Mouse (Mus musculus) hindbrain, embryonic 11.5 days (tissue): ENCODE measurements around the gene Itgb7. TPM values are rescaled to one million over a fixed set of nuclear protein-coding genes. Genes with fewer than 3 reads are reported as not detected.
A peak's percentile ranks its signal among the peaks of the same experiment; 100 is the strongest.

Experiments
- ATAC-seq: fragments of 200-750 bp; cut with Nextera tagmentation; 2 replicates; pipeline ENCODE4 v1.8.0; 2017; ENCODE audit warnings: mild to moderate bottlenecking, moderate TSS enrichment, moderate library complexity; ENCODE audit not compliant: low FRiP score
- DNase-seq: peaks from one replicate; pipeline ENCODE4 v3.0.0-alpha.2; 2015; ENCODE audit warnings: low spot score
- H3K27ac ChIP-seq: fragments of 300-500 bp; sonication (generic); 2 replicates; pipeline ENCODE4 v1.5.1; 2014; ENCODE audit warnings: mild to moderate bottlenecking, low read depth, low read length
- H3K27me3 ChIP-seq: fragments of 300-500 bp; sonication (generic); 2 replicates; pipeline ENCODE4 v1.6.1; 2014; ENCODE audit warnings: mild to moderate bottlenecking, low read length, moderate library complexity, mixed read lengths; ENCODE audit not compliant: control insufficient read depth, insufficient read depth
- H3K36me3 ChIP-seq: fragments of 300-500 bp; sonication (generic); 2 replicates; pipeline ENCODE4 v1.6.1; 2014; ENCODE audit warnings: mild to moderate bottlenecking, low read length, moderate library complexity, mixed read lengths; ENCODE audit not compliant: control insufficient read depth, insufficient read depth
- H3K4me1 ChIP-seq: fragments of 300-500 bp; sonication (generic); replicated peaks from 2 replicates; pipeline ENCODE4 v1.6.1; 2014; ENCODE audit warnings: low read length, mixed read lengths; ENCODE audit not compliant: control insufficient read depth, insufficient read depth
- H3K4me2 ChIP-seq: fragments of 300-500 bp; sonication (generic); replicated peaks from 2 replicates; pipeline ENCODE4 v1.6.1; 2014; ENCODE audit warnings: mild to moderate bottlenecking, low read depth, low read length
- H3K4me3 ChIP-seq: fragments of 300-500 bp; sonication (generic); 2 replicates; pipeline ENCODE4 v1.5.1; 2014; ENCODE audit warnings: low read depth, low read length
- H3K9ac ChIP-seq: fragments of 300-500 bp; sonication (generic); 2 replicates; pipeline ENCODE4 v1.6.1; 2014; ENCODE audit warnings: low read depth, low read length
- H3K9me3 ChIP-seq: fragments of 300-500 bp; sonication (generic); 2 replicates; pipeline ENCODE4 v1.6.1; 2016; ENCODE audit warnings: low read length; ENCODE audit not compliant: control insufficient read depth
- WGBS: fragments of 180-500 bp; shearing (Covaris S2); extraction: QIAGEN DNeasy Blood & Tissue Kit; methylation state at CpG from one replicate; pipeline ENCODE4 v1.1.7; 2014; 5-methylcytosine and 5-hydroxymethylcytosine counted together
- polyA plus RNA-seq: library from polyadenylated mRNA; unstranded; fragments of >200 nt; fragmentation: Nextera tagmentation; extraction: Ambion mirVana; gene quantifications from 2 replicates; pipeline ENCODE4 v1.2.1, GENCODE M21; 2014

The Itgb7 gene
- polyA plus RNA-seq, 1 experiment from 2014 or later, result 1.1 TPM

DNA sequence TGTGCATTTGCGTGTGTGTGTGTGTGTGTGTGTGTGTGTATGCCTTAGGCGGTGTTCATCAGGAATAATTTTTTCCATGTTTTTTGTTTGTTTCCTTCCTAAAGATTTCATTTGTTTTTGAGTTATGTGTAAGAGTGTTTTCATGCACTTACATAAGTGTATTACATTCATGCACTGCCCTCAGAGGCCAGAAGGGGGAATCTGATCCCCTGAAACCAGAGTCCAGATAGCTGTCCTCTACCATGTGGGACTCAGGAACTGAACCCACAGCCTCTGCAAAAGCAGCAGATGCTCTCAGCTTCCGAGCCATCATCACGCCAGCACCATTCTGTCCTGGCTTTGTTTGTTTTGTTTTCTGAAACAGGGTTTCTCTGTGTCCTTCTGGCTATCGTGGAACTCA lies 33.8 kb upstream of the Itgb7 start:
- no peaks in the 10 kb centered on the region for H3K4me1 ChIP-seq
- H3K4me3 ChIP-seq, result no peak overlapping the region
- no peak overlapping the region for H3K9ac ChIP-seq
- H3K27me3 ChIP-seq, result peaks cover 3% of the 10 kb centered on the region; the same call in 1 of the 2 replicates
- DNase-seq (no peak), ATAC-seq (no peak)
- H3K27ac ChIP-seq, result no peak overlapping the region
- no peaks in the 10 kb centered on the region for H3K9me3 ChIP-seq
- H3K4me2 ChIP-seq, result no peak overlapping the region
- 84% methylated on average over 5 of the region's 5 CpGs for WGBS
- no peaks in the 10 kb centered on the region for H3K36me3 ChIP-seq

DNA sequence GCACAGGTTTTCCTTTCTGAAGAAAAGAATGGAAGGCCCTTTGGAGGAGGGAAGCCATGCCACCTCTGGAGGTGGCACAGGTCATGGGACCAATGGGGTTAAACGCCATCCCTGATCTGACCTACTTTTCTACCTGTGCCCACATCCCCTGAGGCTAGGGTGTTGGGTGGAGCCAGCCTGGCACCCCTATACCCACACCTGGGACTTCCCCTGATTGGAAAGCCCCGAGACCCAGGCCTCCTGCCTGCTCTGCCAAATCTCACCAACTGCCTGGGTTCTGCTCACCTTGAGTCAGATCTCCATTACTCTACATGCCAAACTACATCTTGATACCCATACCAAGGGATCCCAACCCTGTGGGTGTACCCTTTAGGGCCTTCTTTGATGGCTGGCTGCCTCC lies 31.3 kb upstream of the Itgb7 start:
- H3K4me1 ChIP-seq, result no peaks in the 10 kb centered on the region; the same call in 1 of the 2 replicates

DNA sequence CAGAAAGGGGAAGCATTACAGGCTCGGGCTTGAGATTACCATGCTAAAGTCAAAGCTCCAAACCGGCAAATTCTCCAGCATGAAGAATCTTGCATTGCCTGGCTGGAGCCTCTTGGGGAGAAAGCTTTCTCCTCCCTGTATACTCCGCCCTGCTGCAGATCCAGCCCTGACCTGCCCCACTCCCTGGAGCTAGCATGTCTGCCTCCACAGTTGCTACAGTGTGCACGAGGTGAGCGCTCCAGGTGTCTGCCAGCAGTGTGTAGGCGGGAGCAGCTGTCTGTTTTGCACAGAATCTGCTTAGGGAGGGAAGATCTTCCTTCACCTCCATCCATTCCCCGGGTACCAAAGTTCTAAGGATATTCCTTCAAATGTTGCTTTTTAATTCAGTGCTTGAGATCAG lies 30.8 kb upstream of the Itgb7 start:
- no peaks in the 10 kb centered on the region for H3K9me3 ChIP-seq
- 49% methylated on average over 7 of the region's 7 CpGs for WGBS
- peaks cover 3% of the 10 kb centered on the region for H3K4me1 ChIP-seq

More for the DNA sequence above, 31.3 kb upstream of the Itgb7 start:
- 89% methylated on average over 2 of the region's 2 CpGs for WGBS
- no peak overlapping the region for H3K27ac ChIP-seq
- ATAC-seq (no peak), DNase-seq (no peak)
- H3K9ac ChIP-seq, result no peak overlapping the region
- H3K4me3 ChIP-seq, result no peak overlapping the region
- no peak overlapping the region for H3K4me2 ChIP-seq
- no peaks in the 10 kb centered on the region for H3K9me3 ChIP-seq
- peaks cover 8% of the 10 kb centered on the region for H3K27me3 ChIP-seq
- H3K36me3 ChIP-seq, result no peaks in the 10 kb centered on the region

DNA sequence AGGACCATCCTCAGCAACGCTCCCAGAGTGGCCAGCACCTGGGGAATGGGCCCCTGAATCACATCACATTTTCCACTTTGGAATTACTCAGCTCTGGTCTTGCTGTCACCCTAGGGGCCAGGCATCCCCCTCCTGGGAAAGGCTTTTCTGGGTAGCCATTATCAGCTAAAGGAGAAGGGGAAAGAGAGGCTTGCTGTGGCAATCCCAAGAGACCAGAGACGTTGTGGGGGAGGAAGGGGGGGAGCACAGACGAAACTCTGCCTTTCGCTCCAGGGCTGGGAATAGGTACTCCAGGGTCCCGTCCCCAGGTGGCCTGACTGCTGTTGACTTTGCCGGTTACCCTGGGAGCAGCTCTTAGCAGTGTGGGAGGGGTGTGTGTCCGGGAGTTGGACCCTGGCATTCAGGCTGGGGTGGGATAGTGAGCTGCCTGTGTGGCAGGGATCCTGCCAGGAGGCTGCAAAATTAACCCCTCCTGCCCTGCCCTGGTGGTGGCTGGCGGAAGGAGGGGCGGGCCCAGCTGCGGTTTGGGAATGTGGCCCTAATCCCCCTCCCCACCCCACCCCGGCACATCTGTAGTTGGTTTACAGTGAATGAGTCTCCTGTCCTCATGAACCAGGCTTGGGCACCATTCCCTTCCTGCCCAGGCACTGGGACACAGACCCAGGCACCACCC lies 27.0 kb upstream of the Itgb7 start:
- no peak overlapping the region for H3K4me3 ChIP-seq
- H3K9me3 ChIP-seq, result no peaks in the 10 kb centered on the region
- DNase-seq (peak; percentile 18), ATAC-seq (no peak)
- H3K27me3 ChIP-seq, result peaks cover 36% of the 10 kb centered on the region
- H3K36me3 ChIP-seq, result no peaks in the 10 kb centered on the region
- no peak overlapping the region for H3K9ac ChIP-seq
- H3K4me2 ChIP-seq, result no peak overlapping the region
- no peak overlapping the region for H3K27ac ChIP-seq
- H3K4me1 ChIP-seq, result peaks cover 8% of the 10 kb centered on the region
- 8% methylated on average over 11 of the region's 11 CpGs for WGBS

More for the DNA sequence above, 30.8 kb upstream of the Itgb7 start:
- no peak overlapping the region for H3K4me3 ChIP-seq
- H3K27me3 ChIP-seq, result peaks cover 13% of the 10 kb centered on the region
- no peak overlapping the region for H3K27ac ChIP-seq
- H3K9ac ChIP-seq, result no peak overlapping the region
- H3K36me3 ChIP-seq, result no peaks in the 10 kb centered on the region
- no peak for DNase-seq
- no peak overlapping the region for H3K4me2 ChIP-seq
- ATAC-seq, result no peak

DNA sequence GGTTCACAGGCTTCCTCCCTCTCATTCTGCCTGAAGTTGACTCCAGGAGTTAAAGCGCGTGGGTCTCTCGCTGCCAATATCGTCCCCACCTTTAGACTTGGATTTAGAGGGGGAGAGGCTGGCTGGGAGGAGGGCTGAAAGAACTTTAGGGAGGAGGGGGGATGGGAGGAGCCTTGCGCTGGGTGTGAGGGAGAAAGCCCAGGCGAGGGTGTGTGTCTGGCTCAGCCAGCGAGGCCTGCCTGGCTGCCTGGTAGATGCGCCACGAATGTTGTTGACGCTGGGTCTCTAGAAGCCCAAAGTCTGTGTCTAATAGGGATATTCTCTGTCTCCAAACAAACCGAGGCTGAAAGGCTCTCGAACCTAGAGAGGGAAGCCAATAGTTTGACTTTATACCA lies 26.3 kb upstream of the Itgb7 start:
- peak; percentile 55 for DNase-seq
- Histone ChIP-seq H3K27ac (no peak overlapping the region), H3K4me1 (peaks cover 8% of the 10 kb centered on the region), H3K36me3 (no peaks in the 10 kb centered on the region), H3K4me3 (no peak overlapping the region), H3K9me3 (no peaks in the 10 kb centered on the region), H3K27me3 (peaks cover 36% of the 10 kb centered on the region), H3K9ac (no peak overlapping the region), H3K4me2 (peak overlapping the region; percentile 85; the same call in 1 of the 2 replicates)
- ATAC-seq, result no peak
- 5% methylated on average over 12 of the region's 12 CpGs for WGBS

DNA sequence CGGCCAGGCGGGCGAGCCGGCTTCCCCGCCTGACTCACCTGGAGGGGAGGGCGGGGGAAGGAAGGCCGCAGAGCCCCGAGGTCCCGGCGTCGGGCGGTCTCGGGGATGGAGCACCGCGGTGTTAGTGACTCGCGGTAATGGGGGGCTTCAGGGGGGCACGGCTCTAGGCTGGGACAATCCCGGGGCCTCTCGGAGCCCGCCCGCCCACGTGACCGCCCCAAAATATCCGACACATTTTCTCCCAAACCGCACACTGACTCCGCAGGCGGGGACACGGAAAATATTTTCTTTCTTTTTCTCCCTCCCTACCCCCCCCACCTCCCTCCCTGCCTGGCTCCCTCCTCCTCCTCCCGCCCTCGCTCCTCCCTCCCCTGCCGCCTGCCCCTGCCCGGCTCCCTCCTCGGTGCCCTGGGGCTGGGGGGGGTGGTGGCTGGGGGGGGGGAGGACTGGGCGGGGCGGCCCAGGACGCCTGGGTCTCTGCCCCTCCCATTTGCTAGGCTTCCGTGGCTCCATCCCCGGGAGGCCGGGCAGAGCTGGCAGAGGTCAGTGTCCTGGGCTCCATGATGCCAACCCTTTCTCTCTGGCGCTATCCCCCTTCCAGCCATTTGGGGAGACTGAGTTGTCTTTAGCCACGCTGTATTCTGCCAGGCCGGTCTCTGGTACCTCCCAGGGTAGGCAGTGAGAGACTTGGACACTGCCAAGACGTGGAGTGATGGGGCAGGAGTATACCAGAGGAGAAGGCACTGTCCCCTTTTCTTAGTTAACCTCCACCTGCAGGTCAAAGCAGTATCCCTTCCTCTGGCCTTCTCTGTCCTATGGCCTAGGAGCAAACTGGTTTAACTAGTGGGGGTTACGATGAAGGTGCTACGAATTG lies 25.7 kb upstream of the Itgb7 start, which contains the start of gene Rarg:
Gene Rarg (minus strand): TSS at position 316 of the 874 bp plus-strand sequence.
- H3K27me3 ChIP-seq, result peaks cover 36% of the 10 kb centered on the region
- peak; percentile 33; the same call in 1 of the 2 replicates for ATAC-seq
- peak; percentile 55 for DNase-seq

DNA sequence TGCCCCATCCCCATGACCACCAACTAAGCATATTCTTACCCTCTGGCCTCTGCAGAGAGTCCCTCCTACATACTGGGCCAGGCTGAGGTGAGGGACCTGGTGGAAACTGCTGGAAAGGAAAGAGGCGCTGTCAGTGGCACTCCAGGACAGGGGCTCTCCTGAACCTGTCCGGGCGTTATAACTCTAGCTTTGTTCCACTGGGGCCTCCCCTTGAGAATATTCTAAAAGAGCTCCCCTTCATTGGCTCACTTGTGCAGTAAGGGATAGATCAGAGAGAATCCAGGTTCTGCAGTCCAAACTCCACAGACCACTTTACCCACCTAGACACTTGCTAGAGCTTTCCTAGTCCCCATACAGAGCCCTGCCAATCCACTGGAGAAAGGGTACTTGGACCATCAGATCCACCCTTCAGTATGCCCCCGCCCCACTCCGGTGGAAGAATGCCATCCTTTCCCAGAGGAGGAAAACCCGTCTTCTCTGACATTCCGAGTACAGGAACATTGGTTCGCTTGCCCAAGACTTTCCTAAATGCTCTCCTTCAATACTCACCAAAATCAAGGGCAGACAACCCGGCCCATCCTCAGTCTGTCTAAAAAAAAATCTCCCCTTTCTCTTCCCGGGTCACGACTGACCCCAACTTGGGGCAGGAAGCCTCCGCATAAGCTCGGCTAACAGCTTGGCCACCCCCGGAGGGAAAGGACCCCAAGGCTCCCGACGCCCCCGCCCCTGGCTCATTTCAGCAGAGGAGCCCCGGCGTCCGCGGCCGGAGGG lies 24.9 kb upstream of the Itgb7 start:
- DNase-seq (peak; percentile 37), ATAC-seq (no peak)
- peaks cover 8% of the 10 kb centered on the region for H3K4me1 ChIP-seq
- 10% methylated on average over 18 of the region's 22 CpGs for WGBS
- no peaks in the 10 kb centered on the region for H3K36me3 ChIP-seq
- H3K4me3 ChIP-seq, result peak overlapping the region; percentile 49
- 0 out of 2 replicates have a peak overlapping the region, but pooled peaks have one; percentile 42 for H3K27ac ChIP-seq
- H3K9ac ChIP-seq, result peak overlapping the region; percentile 66
- H3K9me3 ChIP-seq, result no peaks in the 10 kb centered on the region
- peak overlapping the region; percentile 85 for H3K4me2 ChIP-seq
- peaks cover 36% of the 10 kb centered on the region for H3K27me3 ChIP-seq

More for the DNA sequence above, 25.7 kb upstream of the Itgb7 start, which contains the start of gene Rarg:
- WGBS, result 1% methylated on average over 40 of the region's 46 CpGs
- Histone ChIP-seq H3K27ac (0 out of 2 replicates have a peak within 1 kb of the TSS, but pooled peaks have one; percentile 42), H3K4me3 (peak within 1 kb of the TSS; percentile 49), H3K4me2 (peak within 1 kb of the TSS; percentile 85), H3K4me1 (peaks cover 8% of the 10 kb centered on the region), H3K36me3 (no peaks in the 10 kb centered on the region), H3K9ac (peak within 1 kb of the TSS; percentile 66), H3K9me3 (no peaks in the 10 kb centered on the region)

DNA sequence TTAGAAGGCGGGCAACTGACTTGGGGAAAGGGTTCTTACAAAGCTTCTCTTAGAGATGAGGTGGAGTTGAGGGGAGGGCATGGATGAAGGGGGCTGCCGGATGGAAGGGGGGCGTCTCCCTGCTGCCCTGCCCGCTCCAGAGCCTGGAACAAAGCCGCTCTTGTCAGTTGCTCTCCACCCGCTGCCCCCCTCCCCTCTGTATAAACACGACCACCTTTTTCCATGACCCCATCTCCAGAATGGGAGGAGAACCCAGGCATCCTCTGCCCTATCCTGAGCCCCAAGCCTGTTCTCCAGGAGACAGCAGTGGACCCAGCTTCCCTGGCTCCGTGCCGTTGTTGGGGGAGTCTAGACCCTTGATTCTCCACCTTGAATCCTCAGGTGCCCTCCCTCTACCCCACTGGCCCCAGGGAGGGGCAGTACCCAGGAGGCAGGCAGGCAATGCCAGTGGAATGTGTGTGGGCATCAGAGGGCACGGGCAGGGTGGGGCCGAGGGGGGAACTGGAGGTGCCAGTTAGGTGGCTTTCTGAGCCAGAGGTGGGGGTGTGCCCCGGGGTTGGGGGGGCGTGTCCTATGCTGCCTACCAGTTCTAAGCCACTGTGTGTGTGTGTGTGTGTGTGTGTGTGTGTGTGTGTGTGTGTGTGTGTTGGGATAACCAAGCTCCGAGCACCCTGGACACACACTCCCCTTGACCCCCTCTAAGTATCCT lies 24.0 kb upstream of the Itgb7 start:
- Histone ChIP-seq H3K4me1 (peaks cover 8% of the 10 kb centered on the region), H3K27me3 (peaks cover 36% of the 10 kb centered on the region), H3K4me3 (0 out of 2 replicates have a peak overlapping the region, but pooled peaks have one; percentile 49), H3K4me2 (peak overlapping the region; percentile 25), H3K36me3 (no peaks in the 10 kb centered on the region), H3K9me3 (no peaks in the 10 kb centered on the region), H3K9ac (no peak overlapping the region), H3K27ac (no peak overlapping the region)
- no peak for DNase-seq
- WGBS, result 49% methylated on average over 11 of the region's 14 CpGs
- ATAC-seq, result no peak
